Mouse (Mus musculus): ENCODE data around the gene Elf2.
"Not testable (repeated sequence)": the region's sequence is repeated elsewhere in the genome, so short reads cannot be mapped to it uniquely, and the experiment has no call there.

The Elf2 gene

DNA sequence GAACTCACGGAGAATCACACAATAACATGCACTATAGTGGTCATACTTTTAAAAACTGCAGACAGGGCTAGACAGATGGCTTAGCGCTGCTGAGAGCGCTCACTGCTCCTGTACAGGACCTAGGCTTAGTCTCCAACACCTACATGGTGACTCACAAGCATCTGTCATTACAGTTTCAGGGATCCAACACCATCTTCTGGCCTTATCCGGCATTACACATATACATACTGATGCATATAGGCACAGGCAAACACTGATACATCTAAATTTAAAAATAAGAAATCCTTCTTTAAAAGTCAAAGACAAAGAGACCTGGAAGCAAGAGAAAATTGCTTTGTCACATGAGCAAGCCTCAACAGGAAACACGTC lies 13.1 kb downstream of the Elf2 start:
- DNase-seq, result no peak

DNA sequence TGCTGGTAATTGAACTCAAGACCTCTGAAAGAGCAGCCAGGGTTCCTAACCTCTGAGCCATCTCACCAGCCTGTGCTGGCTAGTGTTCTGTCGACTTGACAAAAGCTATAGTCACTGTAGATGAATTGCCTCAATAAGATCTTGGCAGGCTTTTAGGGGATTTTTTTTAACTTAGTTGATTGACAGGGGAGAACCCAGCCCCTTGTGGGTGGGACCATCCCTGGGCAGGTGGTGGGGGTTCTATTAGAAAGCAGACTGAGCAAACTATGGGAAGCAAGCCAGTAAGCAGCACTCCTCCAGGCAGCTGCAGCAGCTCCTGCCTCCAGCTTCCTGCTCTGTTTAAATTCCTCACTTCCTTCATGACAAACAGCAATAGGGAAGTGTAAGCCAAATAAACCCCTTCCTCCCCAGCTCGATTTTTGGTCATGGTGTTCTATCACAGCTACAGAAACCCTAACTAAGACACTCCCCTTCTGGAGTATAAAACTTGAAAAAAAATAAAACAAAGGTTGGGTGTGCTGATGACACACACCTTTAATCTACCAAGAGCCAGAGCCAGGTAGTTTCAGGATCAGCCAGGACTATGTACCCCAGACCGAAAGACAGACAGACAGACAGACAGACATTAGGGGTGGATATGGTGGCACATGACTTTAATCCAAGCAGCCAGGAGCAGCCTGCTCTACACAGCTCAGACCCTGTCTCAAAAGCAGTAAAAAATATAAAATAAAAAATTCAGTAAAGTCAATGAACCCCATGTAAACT lies 13.6 kb downstream of the Elf2 start:
- DNase-seq, result no peak

- DNase-seq, result no peak
Measured at GRCm38 (mm10) chr3:51325475-51325874, 15.0 kb downstream of the Elf2 start.

- DNase-seq, result no peak
Measured at GRCm38 (mm10) chr3:51323006-51323405, 17.5 kb downstream of the Elf2 start.

- no peak for DNase-seq
Measured at GRCm38 (mm10) chr3:51322326-51322725, 18.1 kb downstream of the Elf2 start.

DNA sequence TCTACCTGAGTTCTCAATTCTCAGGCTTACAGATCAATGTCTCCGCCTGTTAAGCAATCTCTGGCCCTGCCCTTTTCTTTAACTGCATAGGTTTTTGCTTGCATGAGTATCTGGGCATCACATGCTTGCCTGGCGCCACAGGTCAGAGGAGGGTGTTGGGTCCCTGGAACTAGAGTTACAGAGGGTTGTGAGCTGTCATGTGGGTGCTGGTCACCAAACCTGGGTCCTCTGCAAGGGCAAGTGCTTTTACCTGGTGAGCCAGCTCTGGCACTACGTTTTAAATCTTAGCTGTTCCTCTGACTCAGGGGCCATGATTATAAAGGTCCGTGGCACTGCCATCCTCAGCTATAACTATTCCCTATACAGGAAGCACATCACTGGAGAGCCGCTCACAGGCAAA lies 19.3 kb downstream of the Elf2 start:
- no peak for DNase-seq

GRCm38 (mm10) chr3:51318053-51318452 lies 22.4 kb downstream of the Elf2 start:
- not testable (repeated sequence) for DNase-seq

DNA sequence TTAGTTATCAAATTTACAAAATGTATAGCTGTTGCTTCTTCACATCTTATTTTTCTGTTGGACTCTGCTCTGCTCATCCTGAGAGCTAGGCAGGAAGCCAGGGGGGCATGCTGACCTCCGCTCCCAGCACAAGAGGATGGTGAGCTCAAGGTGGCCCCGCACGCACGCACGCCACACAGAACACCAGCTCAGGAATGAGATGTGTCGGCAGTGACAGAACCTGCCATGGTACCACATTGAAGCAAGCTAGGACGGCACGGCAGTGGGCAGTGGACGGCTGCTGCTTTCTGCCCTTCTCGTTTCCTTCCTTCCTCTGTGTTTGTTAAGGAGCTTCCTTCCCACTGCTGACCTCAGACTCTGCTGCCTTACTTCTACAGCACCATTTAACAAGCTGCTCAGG lies 23.6 kb downstream of the Elf2 start:
- no peak for DNase-seq

GRCm38 (mm10) chr3:51311638-51312037 lies 28.8 kb downstream of the Elf2 start:
- no peak for DNase-seq

- no peak for DNase-seq
Measured at GRCm38 (mm10) chr3:51310098-51310497, 30.4 kb downstream of the Elf2 start.

- DNase-seq, result no peak
Measured at GRCm38 (mm10) chr3:51306621-51307020, 33.8 kb downstream of the Elf2 start.

GRCm38 (mm10) chr3:51305961-51306360 lies 34.5 kb downstream of the Elf2 start:
- DNase-seq, result no peak

DNA sequence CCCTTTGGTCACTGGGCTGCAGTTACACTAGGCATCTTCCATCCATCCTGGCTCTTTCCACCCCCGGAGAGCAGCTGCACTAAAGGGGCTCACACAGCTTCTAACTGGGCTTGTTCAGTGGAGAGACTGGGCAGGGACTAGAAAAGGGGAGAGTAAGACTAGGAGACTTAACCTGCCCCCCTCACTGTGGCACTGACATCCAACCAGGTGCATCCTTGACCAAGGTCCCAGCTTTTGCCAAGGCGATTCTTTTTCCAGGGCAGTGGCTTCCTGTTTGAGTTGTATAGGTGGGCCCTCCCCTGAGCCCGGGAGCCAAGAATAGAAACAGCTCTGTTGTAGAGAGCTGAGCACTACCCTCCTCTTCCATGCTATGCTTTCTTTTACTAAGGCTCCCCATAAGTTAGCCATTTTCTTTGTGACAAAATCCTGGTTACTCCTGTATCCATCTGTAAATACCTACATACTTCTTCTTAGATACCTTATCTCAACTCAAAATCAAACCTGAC lies 37.4 kb downstream of the Elf2 start:
- no peak for DNase-seq

DNA sequence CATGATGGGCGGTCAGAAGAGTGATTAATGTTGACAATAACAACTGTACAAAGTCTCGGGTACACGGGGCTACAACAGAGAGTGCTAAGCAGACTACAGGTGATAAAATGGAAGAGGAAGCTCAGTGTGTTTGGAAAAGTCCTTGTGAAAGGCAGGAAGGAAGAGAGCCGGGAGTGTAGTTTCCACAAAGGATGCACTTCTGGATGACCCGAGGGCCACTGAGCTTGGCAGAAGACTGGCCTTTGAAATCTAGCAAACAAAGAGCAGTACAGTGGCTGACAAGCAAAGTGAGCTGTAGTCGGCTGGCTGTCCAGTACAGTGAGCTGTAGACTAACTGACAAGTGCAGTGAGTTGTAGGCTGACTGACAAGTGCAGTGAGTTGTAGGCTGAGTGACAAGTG lies 38.9 kb downstream of the Elf2 start:
- DNase-seq, result no peak

DNA sequence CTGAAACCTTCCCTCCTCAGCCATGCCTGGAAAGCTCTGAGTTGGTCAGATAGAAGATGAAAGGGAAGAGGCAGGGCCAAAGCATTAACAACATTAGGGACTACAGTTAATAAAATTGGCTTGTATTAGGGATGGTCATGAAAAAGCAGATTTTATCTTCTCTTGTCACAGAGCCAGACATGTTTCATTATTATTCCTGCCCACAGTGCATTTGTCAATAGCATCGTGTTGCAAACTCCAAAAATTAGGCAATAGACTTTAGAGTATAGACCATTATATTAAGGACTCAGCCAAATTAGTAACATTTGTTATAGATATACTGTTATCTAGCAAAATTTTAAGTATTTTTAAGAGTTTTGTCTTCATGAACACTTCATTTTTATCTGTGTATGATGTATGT lies 43.7 kb downstream of the Elf2 start:
- DNase-seq, result no peak

- DNase-seq, result no peak
Measured at GRCm38 (mm10) chr3:51295225-51295624, 45.2 kb downstream of the Elf2 start.

DNA sequence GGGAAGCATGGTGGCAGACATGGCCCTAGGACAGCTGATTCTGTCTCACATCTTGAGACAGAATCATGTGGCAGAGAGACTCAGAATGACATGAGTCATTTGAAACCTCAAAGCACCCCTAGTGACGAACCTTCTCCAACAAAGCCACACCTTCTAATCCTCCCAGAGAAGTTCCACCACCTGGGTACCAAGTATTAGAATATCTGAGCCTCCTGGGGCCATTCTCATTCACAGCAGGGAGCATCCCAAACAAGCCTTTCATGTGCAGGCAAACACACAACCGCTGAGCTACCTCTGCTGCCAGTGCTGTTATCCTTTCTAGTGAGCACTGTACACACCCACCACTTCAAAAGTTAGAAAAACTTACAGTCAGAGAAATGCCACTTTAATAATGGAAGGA lies 46.2 kb downstream of the Elf2 start:
- DNase-seq, result no peak

- DNase-seq, result peak; percentile 84
Measured at GRCm38 (mm10) chr3:51288880-51289821, 51.3 kb downstream of the Elf2 start.

DNA sequence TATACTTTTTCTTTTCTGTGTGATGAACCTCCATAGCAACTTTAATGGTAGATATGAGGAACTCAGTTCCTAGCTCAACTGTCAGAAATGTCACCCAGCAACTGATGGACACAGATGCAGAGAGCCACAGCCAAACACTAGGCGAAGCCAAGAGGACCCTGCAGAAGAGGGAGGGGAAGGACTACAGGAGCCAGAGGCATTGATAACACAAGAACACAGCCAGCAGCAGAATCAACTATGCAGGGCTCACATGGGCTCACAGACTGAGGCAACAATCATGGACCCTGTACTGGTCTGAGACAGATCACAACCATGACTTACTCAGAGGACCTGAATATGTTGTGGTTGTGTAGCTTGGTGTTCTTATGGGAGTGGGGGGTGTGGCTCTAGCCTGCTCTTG lies 56.1 kb downstream of the Elf2 start:
- DNase-seq, result no peak

- DNase-seq, result no peak
Measured at GRCm38 (mm10) chr3:51281727-51282126, 58.7 kb downstream of the Elf2 start.

- no peak for DNase-seq
Measured at GRCm38 (mm10) chr3:51278433-51278832, 62.0 kb downstream of the Elf2 start.

DNA sequence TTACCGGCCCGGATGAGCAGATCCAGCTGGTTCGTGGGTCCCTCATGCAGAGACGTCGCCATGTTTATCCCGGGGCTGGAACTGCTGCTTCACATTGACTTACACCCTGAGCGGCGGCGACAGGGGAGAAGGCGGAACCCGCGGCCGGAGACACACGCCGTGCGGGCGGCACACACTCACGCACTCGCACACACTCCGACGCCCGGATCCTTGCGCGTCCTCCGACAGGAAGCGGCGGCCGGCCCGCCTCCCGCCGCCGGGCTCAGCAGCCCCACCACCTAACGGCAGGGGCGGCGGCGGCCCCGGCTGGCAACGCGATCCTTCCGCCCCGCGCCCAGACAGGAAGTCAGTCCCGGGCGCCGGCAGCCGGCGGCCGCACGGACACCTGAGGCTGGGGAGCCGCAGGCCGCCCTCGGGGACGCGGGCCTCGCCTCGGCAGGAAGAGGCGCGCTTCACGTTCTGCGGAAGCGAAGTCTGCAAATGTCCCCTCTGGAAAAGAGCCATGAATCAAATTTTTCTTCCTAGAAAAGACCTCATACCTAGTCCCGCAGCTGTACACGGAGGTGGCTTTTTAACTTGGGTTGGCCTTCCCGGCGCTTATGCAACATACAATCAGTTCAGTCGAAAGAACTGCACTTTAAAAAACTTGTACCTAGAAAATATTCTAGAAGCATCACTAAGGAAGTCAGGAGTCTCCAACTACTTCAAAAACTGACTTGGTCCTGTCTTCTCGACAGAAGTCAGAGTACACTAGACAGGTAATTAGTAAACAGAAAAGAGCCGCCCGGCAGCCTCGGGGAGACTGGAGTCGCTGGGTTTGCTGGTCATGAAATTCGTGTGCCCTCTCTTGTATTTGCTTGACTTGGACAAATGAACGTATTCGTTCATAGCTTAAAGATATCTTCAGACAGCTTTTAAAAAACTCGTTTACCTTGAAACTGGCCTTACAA lies 63.0 kb downstream of the Elf2 start:
- peak; percentile 88 for DNase-seq

Data from kidney, adult 18-20 months (tissue).